Mouse (Mus musculus) forebrain, embryonic 11.5 days (tissue): Measurements from ENCODE around the gene Smarcd3. TPM values are rescaled to one million over a fixed set of nuclear protein-coding genes. Genes with fewer than 3 reads are reported as not detected.

Source experiments
- ATAC-seq: fragments of 200-750 bp; cut with Nextera tagmentation; replicated peaks from 2 replicates; pipeline ENCODE4 v1.8.0; 2017; ENCODE audit warnings: moderate TSS enrichment; ENCODE audit not compliant: low FRiP score
- DNase-seq: peaks from one replicate; pipeline ENCODE4 v3.0.0-alpha.2; 2017; ENCODE audit warnings: low spot score
- H3K27ac ChIP-seq: fragments of 300-500 bp; sonication (generic); 2 replicates; pipeline ENCODE4 v1.5.1; 2014; ENCODE audit warnings: low read depth, low read length
- H3K27me3 ChIP-seq: fragments of 300-500 bp; sonication (generic); 2 replicates; pipeline ENCODE4 v1.6.1; 2014; ENCODE audit warnings: mild to moderate bottlenecking, low read length, mixed read lengths; ENCODE audit not compliant: control insufficient read depth, insufficient read depth
- H3K36me3 ChIP-seq: fragments of 300-500 bp; sonication (generic); 2 replicates; pipeline ENCODE4 v1.6.1; 2014; ENCODE audit warnings: mild to moderate bottlenecking, low read length, moderate library complexity, mixed read lengths; ENCODE audit not compliant: control insufficient read depth, insufficient read depth
- H3K4me1 ChIP-seq: fragments of 300-500 bp; sonication (generic); replicated peaks from 2 replicates; pipeline ENCODE4 v1.6.1; 2014; ENCODE audit warnings: low read length, mixed read lengths; ENCODE audit not compliant: control insufficient read depth, insufficient read depth
- H3K4me2 ChIP-seq: fragments of 300-500 bp; sonication (generic); 2 replicates; pipeline ENCODE4 v1.6.1; 2014; ENCODE audit warnings: low read depth, mild to moderate bottlenecking, low read length, moderate library complexity, mixed read lengths; ENCODE audit not compliant: severe bottlenecking
- H3K4me3 ChIP-seq: fragments of 300-500 bp; sonication (generic); 2 replicates; pipeline ENCODE4 v1.5.1; 2014; ENCODE audit warnings: low read depth, low read length
- H3K9ac ChIP-seq: fragments of 300-500 bp; sonication (generic); 2 replicates; pipeline ENCODE4 v1.6.1; 2014; ENCODE audit warnings: low read length
- H3K9me3 ChIP-seq: fragments of 300-500 bp; sonication (generic); 2 replicates; pipeline ENCODE4 v1.6.1; 2016; ENCODE audit warnings: low read length, mixed read lengths; ENCODE audit not compliant: control insufficient read depth
- whole genome bisulfite sequencing: fragments of 180-500 bp; shearing (Covaris S2); extraction: QIAGEN DNeasy Blood & Tissue Kit; methylation state at CpG from one replicate; pipeline ENCODE4 v1.1.7; 2014; 5-methylcytosine and 5-hydroxymethylcytosine counted together
- microRNA counts: library from miRNA; unstranded; fragments of <30 nt; microRNA quantifications from one replicate; lab custom pipeline; 2015
- microRNA-seq: library from miRNA; unstranded; fragments of <30 nt; microRNA quantifications from one replicate; pipeline ENCODE4, GENCODE M21; 2016; ENCODE audit not compliant: insufficient number of aligned reads
- polyA plus RNA-seq: library from polyadenylated mRNA; unstranded; fragments of >200 nt; fragmentation: Nextera tagmentation; extraction: Ambion mirVana; gene quantifications from 2 replicates; pipeline ENCODE4 v1.2.1, GENCODE M21; 2014

The Smarcd3 gene
- polyA plus RNA-seq, 1 experiment from 2014 or later: 76.0 TPM

DNA sequence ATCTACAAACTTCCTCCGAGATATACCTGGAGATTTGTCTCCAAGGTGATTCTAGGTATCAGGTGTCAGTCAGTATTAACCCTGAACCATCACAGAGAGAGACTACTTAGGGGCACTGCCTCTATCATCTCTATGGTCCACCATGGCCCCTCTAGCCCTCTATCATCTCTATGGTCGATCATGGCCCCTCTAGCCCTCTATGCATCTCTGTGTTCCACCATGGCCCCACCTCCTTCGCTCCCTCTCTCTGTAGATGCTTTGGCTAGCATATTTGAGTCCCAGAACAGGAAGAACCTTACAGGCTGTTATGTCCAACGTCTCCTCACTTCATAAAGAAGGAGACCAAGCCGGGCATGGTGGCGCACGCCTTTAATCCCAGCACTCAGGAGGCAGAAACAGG, 81.6 kb downstream of the Smarcd3 start:
- Histone ChIP-seq H3K9ac (no peak overlapping the region), H3K4me3 (no peak overlapping the region), H3K27ac (no peak overlapping the region), H3K27me3 (no peaks in the 10 kb centered on the region), H3K36me3 (no peaks in the 10 kb centered on the region), H3K9me3 (no peaks in the 10 kb centered on the region), H3K4me1 (no peaks in the 10 kb centered on the region), H3K4me2 (no peak overlapping the region)
- DNase-seq: no peak
- no peak for ATAC-seq
- WGBS: 83% methylated on average over 7 of the region's 7 CpGs

DNA sequence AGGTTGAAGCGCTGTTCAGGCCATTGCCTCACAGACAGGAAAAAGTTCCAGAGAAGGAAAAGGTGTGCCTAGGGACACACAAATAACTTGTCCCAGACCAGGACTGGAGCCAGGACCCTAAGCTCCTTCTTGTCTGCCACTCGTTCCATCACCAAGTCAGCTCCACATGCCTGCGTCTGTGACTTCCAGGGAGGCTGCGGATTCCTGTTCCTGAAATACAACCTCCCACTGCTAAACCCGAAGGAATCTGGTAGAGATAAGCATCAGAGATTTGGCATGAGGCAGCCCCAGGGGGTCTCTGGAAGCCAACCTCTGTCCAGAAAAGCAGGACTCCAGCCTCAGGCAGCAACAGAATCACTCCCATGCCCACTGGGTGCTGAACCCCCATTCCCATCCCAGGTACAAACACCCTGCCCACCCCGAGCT, 83.1 kb downstream of the Smarcd3 start:
- H3K27me3 ChIP-seq: no peaks in the 10 kb centered on the region
- H3K4me2 ChIP-seq: no peak overlapping the region
- H3K4me1 ChIP-seq: no peaks in the 10 kb centered on the region
- no peak overlapping the region for H3K4me3 ChIP-seq
- no peak overlapping the region for H3K27ac ChIP-seq
- DNase-seq (no peak), ATAC-seq (no peak)
- H3K9ac ChIP-seq: no peak overlapping the region
- WGBS: 43% methylated on average over 6 of the region's 6 CpGs
- no peaks in the 10 kb centered on the region for H3K9me3 ChIP-seq
- H3K36me3 ChIP-seq: no peaks in the 10 kb centered on the region

MicroRNA genes within 50 kb of the gene (microRNA counts, 519-probe panel; counts per million panel counts)
- microRNA mmu-miR-671-3p (lab: Ali Mortazavi, UCI): 31.2 counts per million
- 31.2 counts per million for microRNA mmu-miR-671-5p (lab: Ali Mortazavi, UCI)

Small RNAs within 50 kb of the gene (microRNA-seq; reads per million reads assigned to microRNA genes)
- gene Mir671: 740 reads per million, percentile 64 among the genes with 10 or more reads in this experiment

Other genes with a start within 250 kb of the Smarcd3 start
- gene Atg9b, start 232.3 kb downstream of the Smarcd3 start, polyA plus RNA-seq: 0.21 and 0.44 TPM in 2 replicates
- 45.5 and 57.8 TPM in 2 replicates for gene Abcb8, start 230.7 kb downstream of the Smarcd3 start, polyA plus RNA-seq
- gene Asic3, start 211.0 kb downstream of the Smarcd3 start, polyA plus RNA-seq: not detected in 2 replicates
- gene Cdk5, start 200.9 kb downstream of the Smarcd3 start, polyA plus RNA-seq: 47.5 and 53.9 TPM in 2 replicates
- 28.4 and 28.7 TPM in 2 replicates for gene Slc4a2, start 200.6 kb downstream of the Smarcd3 start, polyA plus RNA-seq
- gene Fastk, start 179.1 kb downstream of the Smarcd3 start, polyA plus RNA-seq: 104 and 116 TPM in 2 replicates
- 30.2 and 31.8 TPM in 2 replicates for gene Tmub1, start 176.6 kb downstream of the Smarcd3 start, polyA plus RNA-seq
- gene Agap3, start 172.2 kb downstream of the Smarcd3 start, polyA plus RNA-seq: 52.7 and 67.0 TPM in 2 replicates
- 0.64 and 0.79 TPM in 2 replicates for gene Gbx1, start 97.2 kb downstream of the Smarcd3 start, polyA plus RNA-seq
- gene Asb10, start 83.4 kb downstream of the Smarcd3 start, polyA plus RNA-seq: 0.11 TPM in 1 of 2 replicates, not detected in the other
- gene 4931409K22Rik, start 67.6 kb downstream of the Smarcd3 start, polyA plus RNA-seq: 0.20 TPM in 1 of 2 replicates, not detected in the other
- gene Abcf2, start 46.9 kb downstream of the Smarcd3 start, polyA plus RNA-seq: 153 and 165 TPM in 2 replicates
- 11.4 and 11.5 TPM in 2 replicates for gene Chpf2, start 37.7 kb downstream of the Smarcd3 start, polyA plus RNA-seq
- gene Nub1, start 61.1 kb upstream of the Smarcd3 start, polyA plus RNA-seq: 33.9 and 34.0 TPM in 2 replicates
- gene Wdr86, start 106.3 kb upstream of the Smarcd3 start, polyA plus RNA-seq: 13.6 and 16.1 TPM in 2 replicates
- not detected in 2 replicates for gene Crygn, start 133.6 kb upstream of the Smarcd3 start, polyA plus RNA-seq
- gene Rheb, start 218.2 kb upstream of the Smarcd3 start, polyA plus RNA-seq: 189 and 202 TPM in 2 replicates